ENCODE assay signal across 12 mouse cellular contexts in the genomic region with DNA sequence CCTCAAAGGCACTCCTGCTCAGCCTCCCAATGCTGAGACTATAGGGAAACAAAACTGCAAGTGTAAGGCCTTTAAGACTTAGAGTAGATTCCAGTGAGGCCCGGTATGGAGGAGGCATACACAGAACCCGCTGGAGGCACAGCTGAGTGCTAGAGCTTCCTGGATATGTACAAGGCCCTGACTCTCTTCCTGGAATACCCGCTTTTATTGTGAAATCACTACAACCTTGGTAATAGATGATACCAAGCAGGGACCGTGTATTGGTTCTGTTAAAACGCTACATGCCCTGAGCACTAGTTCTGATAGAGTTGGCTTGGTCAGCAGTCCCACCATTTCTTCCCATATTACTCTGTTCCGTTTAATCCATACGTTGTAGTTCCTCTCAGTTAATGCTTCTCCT.
"Had no signal": no experiment of that assay in that cellular context is flagged by ENCODE, and none has a peak within 500 bp of the region (broad histone marks: within the 10 kb centered on the region; RNA-seq: fewer than 3 reads in every experiment).

No protein-coding gene starts in this region.

- DNase-seq: left cerebral cortex, postnatal 4 days; liver; liver, embryonic 13.5 days; liver, postnatal 0 days; lung, adult 18-20 months; lung, adult 2 months; lung, embryonic 14.5 days; lung, postnatal 10 days; lung, postnatal 14 days; lung, postnatal 36 days; lung, postnatal 4 days; midbrain, embryonic 14.5 days had no signal
